Mouse (Mus musculus) forebrain, embryonic 10.5 days (tissue): ENCODE data around the gene Casz1. TPM values are rescaled to one million over a fixed set of nuclear protein-coding genes. Genes with fewer than 3 reads are reported as not detected.

Source experiments
- DNase-seq: peaks from one replicate; pipeline ENCODE4 v3.0.0-alpha.2; 2017; ENCODE audit warnings: low spot score; ENCODE audit errors: extremely low spot score
- H3K27ac ChIP-seq: fragments of 300-500 bp; sonication (generic); 2 replicates; pipeline ENCODE4 v1.5.1; 2016; ENCODE audit warnings: mild to moderate bottlenecking
- H3K27me3 ChIP-seq: fragments of 300-500 bp; sonication (generic); 2 replicates; pipeline ENCODE4 v1.6.1; 2016; ENCODE audit warnings: mild to moderate bottlenecking; ENCODE audit not compliant: poor library complexity, severe bottlenecking
- H3K36me3 ChIP-seq: fragments of 300-500 bp; sonication (generic); replicated peaks from 2 replicates; pipeline ENCODE4 v1.6.1; 2016; ENCODE audit warnings: mild to moderate bottlenecking, moderate library complexity
- H3K4me1 ChIP-seq: fragments of 300-500 bp; sonication (generic); 2 replicates; pipeline ENCODE4 v1.6.1; 2016
- H3K4me3 ChIP-seq: fragments of 300-500 bp; sonication (generic); 2 replicates; pipeline ENCODE4 v1.5.1; 2016; ENCODE audit warnings: mild to moderate bottlenecking, moderate library complexity
- H3K9me3 ChIP-seq: fragments of 300-500 bp; sonication (generic); 2 replicates; pipeline ENCODE4 v1.6.1; 2016; ENCODE audit warnings: mild to moderate bottlenecking, moderate library complexity
- WGBS: fragments of 180-500 bp; shearing (Covaris S2); methylation state at CpG from one replicate; pipeline ENCODE4 v1.1.7; 2016; 5-methylcytosine and 5-hydroxymethylcytosine counted together
- polyA plus RNA-seq: library from polyadenylated mRNA; unstranded; fragments of >200 nt; fragmentation: Nextera tagmentation; extraction: Ambion mirVana; gene quantifications from 2 replicates; pipeline ENCODE4 v1.2.1, GENCODE M21; 2016

Gene Casz1
- polyA plus RNA-seq, 1 experiment from 2014 or later: 4.7 TPM

GRCm38 (mm10) chr4:148943099-148943498, 138.9 kb downstream of the Casz1 start:
- Histone ChIP-seq H3K36me3 (peaks cover 40% of the 10 kb centered on the region), H3K27me3 (peaks cover 75% of the 10 kb centered on the region), H3K9me3 (no peaks in the 10 kb centered on the region), H3K27ac (no peak overlapping the region), H3K4me1 (peaks cover 59% of the 10 kb centered on the region), H3K4me3 (no peak overlapping the region)
- no peak for DNase-seq
- WGBS: 23% methylated on average over 5 of the region's 5 CpGs

- Histone ChIP-seq H3K36me3 (peaks cover 41% of the 10 kb centered on the region), H3K27me3 (peaks cover 77% of the 10 kb centered on the region), H3K27ac (no peak overlapping the region), H3K4me3 (no peak overlapping the region), H3K4me1 (peaks cover 62% of the 10 kb centered on the region), H3K9me3 (no peaks in the 10 kb centered on the region)
- DNase-seq: no peak
- 85% methylated on average over 4 of the region's 4 CpGs for WGBS
Measured at GRCm38 (mm10) chr4:148945476-148945881, 141.2 kb downstream of the Casz1 start.

GRCm38 (mm10) chr4:148946071-148946470, 141.8 kb downstream of the Casz1 start:
- peaks cover 41% of the 10 kb centered on the region for H3K36me3 ChIP-seq
- WGBS: 90% methylated on average over 8 of the region's 8 CpGs

GRCm38 (mm10) chr4:148947833-148948388, 143.7 kb downstream of the Casz1 start:
- no peak overlapping the region for H3K4me3 ChIP-seq
- H3K27ac ChIP-seq: peak overlapping the region; percentile 58; the same call in 1 of the 2 replicates
- peak; percentile 36 for DNase-seq
- 53% methylated on average over 10 of the region's 10 CpGs for WGBS
- peaks cover 83% of the 10 kb centered on the region for H3K27me3 ChIP-seq
- peaks cover 46% of the 10 kb centered on the region for H3K36me3 ChIP-seq
- peaks cover 64% of the 10 kb centered on the region for H3K4me1 ChIP-seq
- H3K9me3 ChIP-seq: no peaks in the 10 kb centered on the region

More at GRCm38 (mm10) chr4:148946071-148946470, 141.8 kb downstream of the Casz1 start:
- Histone ChIP-seq H3K4me3 (no peak overlapping the region), H3K27ac (no peak overlapping the region), H3K4me1 (peaks cover 62% of the 10 kb centered on the region), H3K9me3 (no peaks in the 10 kb centered on the region), H3K27me3 (peaks cover 83% of the 10 kb centered on the region)
- DNase-seq: no peak

GRCm38 (mm10) chr4:148950487-148950886, 146.3 kb downstream of the Casz1 start:
- Histone ChIP-seq H3K4me3 (no peak overlapping the region), H3K27ac (no peak overlapping the region), H3K27me3 (peaks cover 83% of the 10 kb centered on the region), H3K36me3 (peaks cover 39% of the 10 kb centered on the region), H3K9me3 (no peaks in the 10 kb centered on the region), H3K4me1 (peaks cover 59% of the 10 kb centered on the region)
- no peak for DNase-seq
- WGBS: 75% methylated on average over 6 of the region's 6 CpGs

- 45% methylated on average over 25 of the region's 25 CpGs for WGBS
- Histone ChIP-seq H3K36me3 (peaks cover 38% of the 10 kb centered on the region), H3K27ac (no peak overlapping the region), H3K9me3 (no peaks in the 10 kb centered on the region), H3K27me3 (peaks cover 89% of the 10 kb centered on the region), H3K4me1 (peaks cover 58% of the 10 kb centered on the region), H3K4me3 (0 out of 2 replicates have a peak overlapping the region, but pooled peaks have one; percentile 56)
- DNase-seq: peak; percentile 36
Measured at GRCm38 (mm10) chr4:148950932-148951650, 146.9 kb downstream of the Casz1 start.

GRCm38 (mm10) chr4:148951821-148952291, 147.6 kb downstream of the Casz1 start:
- DNase-seq: peak; percentile 47
- Histone ChIP-seq H3K27ac (peak overlapping the region; percentile 62), H3K9me3 (no peaks in the 10 kb centered on the region), H3K4me3 (peak overlapping the region; percentile 56), H3K27me3 (peaks cover 89% of the 10 kb centered on the region), H3K4me1 (peaks cover 58% of the 10 kb centered on the region), H3K36me3 (peaks cover 31% of the 10 kb centered on the region)
- WGBS: 2% methylated on average over 44 of the region's 44 CpGs

GRCm38 (mm10) chr4:148952328-148953222, 148.3 kb downstream of the Casz1 start:
- H3K9me3 ChIP-seq: no peaks in the 10 kb centered on the region
- peaks cover 56% of the 10 kb centered on the region for H3K4me1 ChIP-seq
- peaks cover 83% of the 10 kb centered on the region for H3K27me3 ChIP-seq
- WGBS: 2% methylated on average over 68 of the region's 69 CpGs
- peak overlapping the region; percentile 62 for H3K27ac ChIP-seq
- peaks cover 30% of the 10 kb centered on the region for H3K36me3 ChIP-seq
- DNase-seq: peak; percentile 38
- peak overlapping the region; percentile 56 for H3K4me3 ChIP-seq

- peaks cover 32% of the 10 kb centered on the region for H3K4me1 ChIP-seq
- no peaks in the 10 kb centered on the region for H3K9me3 ChIP-seq
- H3K36me3 ChIP-seq: peaks cover 29% of the 10 kb centered on the region
- WGBS: 87% methylated on average over 14 of the region's 14 CpGs
- H3K4me3 ChIP-seq: no peak overlapping the region
- peaks cover 56% of the 10 kb centered on the region for H3K27me3 ChIP-seq
- H3K27ac ChIP-seq: no peak overlapping the region
- DNase-seq: no peak
Measured at GRCm38 (mm10) chr4:148955131-148955813, 151.0 kb downstream of the Casz1 start.

- no peaks in the 10 kb centered on the region for H3K9me3 ChIP-seq
- no peak for DNase-seq
- peaks cover 11% of the 10 kb centered on the region for H3K27me3 ChIP-seq
- H3K4me3 ChIP-seq: no peak overlapping the region
- peaks cover 62% of the 10 kb centered on the region for H3K36me3 ChIP-seq
- no peak overlapping the region; the same call in 1 of the 2 replicates for H3K27ac ChIP-seq
- peaks cover 5% of the 10 kb centered on the region; the same call in 1 of the 2 replicates for H3K4me1 ChIP-seq
- WGBS: 81% methylated on average over 12 of the region's 12 CpGs
Measured at GRCm38 (mm10) chr4:148960011-148960410, 155.8 kb downstream of the Casz1 start.

GRCm38 (mm10) chr4:148961081-148961480, 156.9 kb downstream of the Casz1 start:
- Histone ChIP-seq H3K4me1 (peaks cover 5% of the 10 kb centered on the region; the same call in 1 of the 2 replicates), H3K27ac (no peak overlapping the region), H3K9me3 (no peaks in the 10 kb centered on the region), H3K27me3 (no peaks in the 10 kb centered on the region), H3K36me3 (peaks cover 69% of the 10 kb centered on the region), H3K4me3 (no peak overlapping the region)
- no peak for DNase-seq
- 96% methylated on average over 19 of the region's 19 CpGs for WGBS

GRCm38 (mm10) chr4:148962096-148962495, 157.9 kb downstream of the Casz1 start:
- DNase-seq: no peak
- H3K27ac ChIP-seq: no peak overlapping the region
- no peaks in the 10 kb centered on the region for H3K9me3 ChIP-seq
- no peaks in the 10 kb centered on the region for H3K27me3 ChIP-seq
- WGBS: 96% methylated on average over 1 of the region's 1 CpGs
- peaks cover 5% of the 10 kb centered on the region; the same call in 1 of the 2 replicates for H3K4me1 ChIP-seq
- peaks cover 78% of the 10 kb centered on the region for H3K36me3 ChIP-seq
- no peak overlapping the region for H3K4me3 ChIP-seq
